15 mouse cellular contexts compared by ENCODE assay signal in the genomic region with DNA sequence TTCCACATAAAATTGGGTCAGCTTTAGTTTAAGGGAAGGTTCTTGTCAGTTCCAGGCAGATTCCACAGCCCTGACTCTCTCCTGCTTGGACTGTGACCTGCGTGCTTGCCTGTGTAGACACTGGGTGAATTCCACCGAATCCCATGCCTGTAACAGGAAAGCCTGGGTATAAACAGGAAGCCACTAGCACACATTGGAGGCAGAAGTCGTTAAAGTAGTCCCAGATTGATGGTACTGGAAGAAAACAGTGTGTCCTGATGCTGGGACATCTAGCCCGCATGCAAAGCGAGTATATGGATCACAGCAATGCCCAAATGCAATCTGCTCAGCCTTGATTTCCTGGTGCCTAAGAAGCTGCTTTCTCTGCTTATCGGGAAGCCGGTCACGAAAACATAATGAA.
A peak's percentile ranks its signal among the peaks of the same experiment; 100 is the strongest.
DNase-seq lines count a peak whose midpoint lies in the region; ATAC-seq lines count a peak whose summit lies in the region.
"Had no signal": no experiment of that assay in that cellular context is flagged by ENCODE, and none has a peak within 500 bp of the region (broad histone marks: within the 10 kb centered on the region; RNA-seq: fewer than 3 reads in every experiment).

No protein-coding gene starts in this region.

- no peaks in the 10 kb centered on the region for H3K36me3 ChIP-seq in kidney, embryonic 15.5 days
- no peaks in the 10 kb centered on the region for H3K36me3 ChIP-seq in lung, embryonic 16.5 days (ENCODE audit: control insufficient read depth, insufficient read depth, low read length)
- H3K36me3 ChIP-seq: embryonic facial prominence, embryonic 12.5 days; forebrain, embryonic 10.5 days; hindbrain, embryonic 13.5 days; midbrain, embryonic 13.5 days; neural tube, embryonic 12.5 days had no signal

- WGBS in kidney, embryonic 15.5 days, result 64% methylated on average over 8 of the region's 8 CpGs
- 55% methylated on average over 8 of the region's 8 CpGs for WGBS in lung, embryonic 16.5 days

- no peaks in the 10 kb centered on the region for H3K9me3 ChIP-seq in kidney, embryonic 15.5 days (replicated peaks)
- H3K9me3 ChIP-seq in lung, embryonic 16.5 days (ENCODE audit: control insufficient read depth, low read length), result no peaks in the 10 kb centered on the region
- H3K9me3 ChIP-seq: embryonic facial prominence, embryonic 12.5 days; forebrain, embryonic 10.5 days; hindbrain, embryonic 13.5 days; midbrain, embryonic 13.5 days; neural tube, embryonic 12.5 days had no signal

- ATAC-seq in kidney, embryonic 15.5 days (replicated peaks; ENCODE audit: low FRiP score), result no peak
- peak; percentile 80 for ATAC-seq in lung, embryonic 16.5 days (ENCODE audit: low read depth)
- ATAC-seq in cerebellum, adult (ENCODE audit: insufficient number of reproducible peaks, low FRiP score, low TSS enrichment), result no peak
- ATAC-seq: midbrain, embryonic 13.5 days had no signal

- 0 out of 2 replicates have a peak, but pooled peaks cover 4% of the 10 kb centered on the region for H3K4me1 ChIP-seq in kidney, embryonic 15.5 days
- no peaks in the 10 kb centered on the region for H3K4me1 ChIP-seq in brown adipose tissue, adult 24 weeks (ENCODE audit: control insufficient read depth, insufficient read depth, insufficient read length, low read length)
- H3K4me1 ChIP-seq in lung, embryonic 16.5 days (replicated peaks; ENCODE audit: control insufficient read depth, insufficient read depth, low read length), result no peaks in the 10 kb centered on the region
- H3K4me1 ChIP-seq: embryonic facial prominence, embryonic 12.5 days; hindbrain, embryonic 13.5 days; midbrain, embryonic 13.5 days; neural tube, embryonic 12.5 days had no signal

- H3K27ac ChIP-seq in kidney, embryonic 15.5 days, result no peak overlapping the region
- H3K27ac ChIP-seq in brown adipose tissue, adult 24 weeks (replicated peaks; ENCODE audit: low read depth, low read length), result no peak overlapping the region
- H3K27ac ChIP-seq in lung, embryonic 16.5 days (ENCODE audit: low read length), result no peak overlapping the region
- H3K27ac ChIP-seq: embryonic facial prominence, embryonic 12.5 days; forebrain, embryonic 10.5 days; hindbrain, embryonic 13.5 days; midbrain, embryonic 13.5 days; neural tube, embryonic 12.5 days had no signal

- no peaks in the 10 kb centered on the region for H3K27me3 ChIP-seq in kidney, embryonic 15.5 days
- no peaks in the 10 kb centered on the region for H3K27me3 ChIP-seq in lung, embryonic 16.5 days (ENCODE audit: control insufficient read depth, insufficient read depth, low read depth, low read length)
- H3K27me3 ChIP-seq: embryonic facial prominence, embryonic 12.5 days; hindbrain, embryonic 13.5 days; midbrain, embryonic 13.5 days; neural tube, embryonic 12.5 days had no signal

- no peak overlapping the region for H3K4me3 ChIP-seq in kidney, embryonic 15.5 days (replicated peaks)
- peak overlapping the region; percentile 34; the same call in 1 of the 2 replicates for H3K4me3 ChIP-seq in brown adipose tissue, adult 24 weeks (ENCODE audit: insufficient read depth, low read depth, low read length)
- H3K4me3 ChIP-seq in lung, embryonic 16.5 days (ENCODE audit: low read length), result no peak overlapping the region
- H3K4me3 ChIP-seq: embryonic facial prominence, embryonic 12.5 days; forebrain, embryonic 10.5 days; hindbrain, embryonic 13.5 days; midbrain, embryonic 13.5 days; neural tube, embryonic 12.5 days had no signal

- H3K4me2 ChIP-seq in kidney, embryonic 15.5 days, result no peak overlapping the region
- H3K4me2 ChIP-seq in lung, embryonic 16.5 days (ENCODE audit: low read depth, low read length), result 0 out of 2 replicates have a peak overlapping the region, but pooled peaks have one; percentile 1
- H3K4me2 ChIP-seq: embryonic facial prominence, embryonic 12.5 days; hindbrain, embryonic 13.5 days; midbrain, embryonic 13.5 days; neural tube, embryonic 12.5 days had no signal

- H3K9ac ChIP-seq in kidney, embryonic 15.5 days, result no peak overlapping the region
- H3K9ac ChIP-seq in lung, embryonic 16.5 days (ENCODE audit: low read length), result no peak overlapping the region
- H3K9ac ChIP-seq: embryonic facial prominence, embryonic 12.5 days; hindbrain, embryonic 13.5 days; midbrain, embryonic 13.5 days; neural tube, embryonic 12.5 days had no signal

- peak; percentile 3 for DNase-seq in adrenal gland, adult 8-10 months
- no peak for DNase-seq in adrenal gland, postnatal 10 days
- peak; percentile 11 for DNase-seq in kidney, adult 18-20 months
- no peak for DNase-seq in right cerebral cortex, adult 2 months (ENCODE audit: low spot score in 2 of 2)
- DNase-seq: cerebellum, postnatal 14 days; retina, postnatal 1 day had no signal

Comparison
In these comparisons a context has a peak if more than half of its experiments do, and no peak if none do; other contexts are left out.
1. DNase-seq: peak in adrenal gland, adult 8-10 months (single experiment) and kidney, adult 18-20 months (single experiment); none in adrenal gland, postnatal 10 days (single experiment) and right cerebral cortex, adult 2 months (0 of 2).